Mouse (Mus musculus) neural tube, embryonic 11.5 days (tissue): ENCODE results near the gene Foxc1. TPM values are rescaled to one million over a fixed set of nuclear protein-coding genes. Genes with fewer than 3 reads are reported as not detected.
A peak's percentile ranks its signal among the peaks of the same experiment; 100 is the strongest.

Experiments used
- ATAC-seq: fragments of 200-750 bp; cut with Nextera tagmentation; 2 replicates; pipeline ENCODE4 v1.8.0; 2017; ENCODE audit warnings: moderate number of reproducible peaks, mild to moderate bottlenecking, moderate TSS enrichment, moderate library complexity; ENCODE audit not compliant: insufficient read depth, low FRiP score, low TSS enrichment
- DNase-seq: peaks from one replicate; pipeline ENCODE4 v3.0.0-alpha.2; 2015; ENCODE audit warnings: low spot score
- H3K27ac ChIP-seq: fragments of 300-500 bp; sonication (generic); 2 replicates; pipeline ENCODE4 v1.5.1; 2014; ENCODE audit warnings: low read depth, mild to moderate bottlenecking, low read length
- H3K27me3 ChIP-seq: fragments of 300-500 bp; sonication (generic); 2 replicates; pipeline ENCODE4 v1.6.1; 2014; ENCODE audit warnings: mild to moderate bottlenecking, low read length, mixed read lengths; ENCODE audit not compliant: control insufficient read depth, insufficient read depth
- H3K36me3 ChIP-seq: fragments of 300-500 bp; sonication (generic); 2 replicates; pipeline ENCODE4 v1.6.1; 2014; ENCODE audit warnings: mild to moderate bottlenecking, low read length, moderate library complexity, mixed read lengths; ENCODE audit not compliant: control insufficient read depth, insufficient read depth
- H3K4me1 ChIP-seq: fragments of 300-500 bp; sonication (generic); 2 replicates; pipeline ENCODE4 v1.6.1; 2014; ENCODE audit warnings: low read length, mixed read lengths; ENCODE audit not compliant: control insufficient read depth, insufficient read depth
- H3K4me2 ChIP-seq: fragments of 300-500 bp; sonication (generic); 2 replicates; pipeline ENCODE4 v1.6.1; 2014; ENCODE audit warnings: low read depth, mild to moderate bottlenecking, moderate library complexity
- H3K4me3 ChIP-seq: fragments of 300-500 bp; sonication (generic); 2 replicates; pipeline ENCODE4 v1.5.1; 2014; ENCODE audit warnings: low read depth, low read length
- H3K9ac ChIP-seq: fragments of 300-500 bp; sonication (generic); 2 replicates; pipeline ENCODE4 v1.6.1; 2014; ENCODE audit warnings: mild to moderate bottlenecking, low read length
- H3K9me3 ChIP-seq: fragments of 300-500 bp; sonication (generic); 2 replicates; pipeline ENCODE4 v1.6.1; 2016; ENCODE audit warnings: low read length; ENCODE audit not compliant: control insufficient read depth
- WGBS: fragments of 180-500 bp; shearing (Covaris S2); extraction: QIAGEN DNeasy Blood & Tissue Kit; methylation state at CpG from one replicate; pipeline ENCODE4 v1.1.7; 2014; 5-methylcytosine and 5-hydroxymethylcytosine counted together
- polyA plus RNA-seq: library from polyadenylated mRNA; unstranded; fragments of >200 nt; fragmentation: Nextera tagmentation; extraction: Ambion mirVana; gene quantifications from 2 replicates; pipeline ENCODE4 v1.2.1, GENCODE M21; 2014

The Foxc1 gene
- polyA plus RNA-seq, 1 experiment from 2014 or later = 7.4 TPM

DNA sequence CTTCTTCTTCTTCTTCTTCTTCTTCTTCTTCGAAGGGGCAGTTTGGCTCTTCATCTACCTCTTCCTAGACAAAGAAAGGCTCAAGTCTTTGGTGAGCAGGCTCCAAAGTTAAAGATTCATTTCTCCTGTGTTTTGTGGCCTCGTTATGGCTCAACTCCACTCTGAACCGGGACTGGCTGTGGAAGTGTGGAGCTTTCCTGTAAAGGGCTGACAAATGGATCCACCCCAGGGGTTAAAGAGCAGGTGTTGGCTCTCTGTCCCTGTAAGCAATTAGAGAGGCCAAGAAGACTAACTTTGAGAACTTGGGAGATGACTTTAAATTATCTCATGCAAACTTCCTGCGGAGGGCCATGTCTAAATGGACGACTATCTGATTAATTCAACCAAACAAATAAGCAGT is 4.0 kb upstream of the Foxc1 start:
- H3K36me3 ChIP-seq = no peaks in the 10 kb centered on the region
- peaks cover 9% of the 10 kb centered on the region for H3K4me1 ChIP-seq
- no peak for DNase-seq
- H3K27ac ChIP-seq = no peak overlapping the region
- H3K4me2 ChIP-seq = no peak overlapping the region
- WGBS = 3% methylated on average over 5 of the region's 5 CpGs
- H3K9ac ChIP-seq = no peak overlapping the region
- H3K9me3 ChIP-seq = no peaks in the 10 kb centered on the region
- no peak for ATAC-seq
- no peak overlapping the region for H3K4me3 ChIP-seq
- H3K27me3 ChIP-seq = peaks cover 82% of the 10 kb centered on the region

DNA sequence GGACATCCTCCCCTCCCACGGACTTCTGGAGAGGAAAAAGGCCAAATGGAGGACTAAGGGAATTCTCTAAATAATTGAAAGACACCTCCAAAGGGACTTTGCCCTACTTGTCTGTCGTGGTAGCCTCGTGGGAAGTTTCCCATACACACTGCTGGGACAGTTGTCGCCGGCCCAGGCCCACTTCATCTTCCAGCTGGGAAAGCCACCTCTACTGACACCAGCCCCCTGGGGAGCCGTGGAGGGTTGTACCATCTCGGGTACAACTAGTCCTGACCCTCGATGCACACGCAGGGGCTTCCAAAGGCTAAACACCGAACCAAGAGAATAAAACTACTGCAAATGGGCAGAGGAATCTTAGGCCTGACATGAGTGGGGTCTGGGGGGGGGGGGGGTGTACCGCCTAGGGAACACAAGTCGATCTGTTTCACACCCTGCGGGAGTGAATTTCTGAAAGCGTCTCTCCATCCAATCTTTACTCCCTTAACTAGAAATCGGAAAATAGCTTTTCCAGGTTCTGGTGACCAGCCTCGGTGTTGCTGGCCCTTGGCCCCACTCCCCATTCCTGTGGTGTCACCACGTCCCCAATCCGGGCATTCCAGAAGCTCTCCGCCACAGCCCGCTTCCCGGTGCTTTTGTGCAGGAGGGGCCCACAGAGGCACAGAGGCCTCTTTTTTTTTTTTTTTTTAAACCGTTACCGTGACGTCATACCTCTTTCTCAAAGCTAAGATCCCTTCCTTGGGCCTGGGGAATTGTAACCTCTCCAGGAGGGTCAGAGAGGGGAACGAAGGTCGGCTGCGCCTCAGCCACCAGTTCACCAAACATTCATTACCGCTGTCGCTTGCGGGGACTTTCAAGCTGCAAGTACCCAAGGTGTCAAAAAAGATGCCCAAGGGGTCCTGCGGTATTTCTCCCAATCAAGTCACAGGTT is 3.0 kb upstream of the Foxc1 start:
- Histone ChIP-seq H3K27me3 (peaks cover 91% of the 10 kb centered on the region), H3K27ac (no peak overlapping the region), H3K4me2 (peak overlapping the region; percentile 1; the same call in 1 of the 2 replicates), H3K9me3 (no peaks in the 10 kb centered on the region), H3K36me3 (no peaks in the 10 kb centered on the region), H3K9ac (no peak overlapping the region), H3K4me3 (no peak overlapping the region), H3K4me1 (peaks cover 12% of the 10 kb centered on the region)
- DNase-seq = peak; percentile 55
- under 1% methylated on average over 31 of the region's 31 CpGs for WGBS
- no peak for ATAC-seq

DNA sequence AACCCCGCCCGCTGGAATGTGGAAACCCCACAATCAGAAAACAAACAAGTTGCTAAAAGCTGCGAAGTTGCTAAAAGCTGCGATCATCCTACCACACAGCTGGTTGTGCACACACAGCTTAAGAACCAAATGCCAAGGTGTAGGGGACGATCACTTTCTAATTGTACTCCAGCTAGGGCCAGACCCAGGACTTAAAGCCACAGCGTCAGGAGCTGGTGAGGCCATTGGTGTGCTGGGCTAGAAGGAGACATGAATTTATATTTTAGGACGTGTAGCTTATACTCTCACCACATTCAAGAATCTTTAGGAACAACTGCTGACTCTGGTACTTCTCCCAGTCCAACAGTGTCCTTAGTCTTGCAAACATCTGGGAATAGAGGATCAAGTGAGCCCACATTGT is 1.9 kb upstream of the Foxc1 start:
- H3K36me3 ChIP-seq = no peaks in the 10 kb centered on the region
- no peak overlapping the region for H3K9ac ChIP-seq
- DNase-seq = no peak
- no peak overlapping the region for H3K4me3 ChIP-seq
- peaks cover 12% of the 10 kb centered on the region for H3K4me1 ChIP-seq
- WGBS = 0% methylated on average over 7 of the region's 7 CpGs
- H3K27me3 ChIP-seq = peaks cover 89% of the 10 kb centered on the region
- no peak overlapping the region; the same call in 1 of the 2 replicates for H3K4me2 ChIP-seq
- no peak for ATAC-seq
- no peak overlapping the region for H3K27ac ChIP-seq
- no peaks in the 10 kb centered on the region for H3K9me3 ChIP-seq

DNA sequence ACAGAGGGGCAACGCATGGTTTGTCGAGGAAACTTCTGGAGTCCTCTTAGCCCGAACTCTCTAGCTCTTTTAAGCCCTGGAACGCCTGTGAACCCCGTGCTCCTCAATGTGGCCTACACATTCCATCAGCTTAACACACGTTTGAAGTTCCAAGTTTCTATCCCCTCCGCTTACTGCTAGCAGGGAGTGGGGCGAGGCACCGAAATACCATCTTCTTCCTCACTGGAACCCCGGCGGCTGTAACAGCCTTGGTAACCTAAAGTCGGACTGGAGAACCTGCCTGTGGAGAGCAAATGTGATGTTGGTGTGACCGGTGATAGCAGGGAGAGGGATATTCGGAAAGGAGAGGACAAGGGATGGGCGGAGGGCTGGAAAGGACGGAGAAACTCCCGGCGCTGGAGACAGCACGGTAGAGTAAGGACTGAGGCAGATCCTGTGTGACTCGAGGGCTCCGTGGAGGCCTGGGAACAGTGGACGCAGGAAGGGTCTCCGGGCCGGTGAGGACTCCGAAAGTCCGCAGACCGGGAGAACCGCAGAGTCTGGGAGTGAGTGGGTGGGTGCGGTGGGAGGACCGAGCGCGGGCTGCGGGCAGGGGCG is 504 bp upstream of the Foxc1 start:
- Histone ChIP-seq H3K4me2 (peak overlapping the region; percentile 75), H3K27ac (peak overlapping the region; percentile 47; the same call in 1 of the 2 replicates), H3K9me3 (no peaks in the 10 kb centered on the region), H3K9ac (peak overlapping the region; percentile 46; the same call in 1 of the 2 replicates), H3K36me3 (no peaks in the 10 kb centered on the region), H3K4me3 (peak overlapping the region; percentile 57), H3K4me1 (peaks cover 7% of the 10 kb centered on the region; the same call in 1 of the 2 replicates), H3K27me3 (peaks cover 90% of the 10 kb centered on the region)
- ATAC-seq = peak; percentile 29
- peak; percentile 61 for DNase-seq
- under 1% methylated on average over 34 of the region's 34 CpGs for WGBS

DNA sequence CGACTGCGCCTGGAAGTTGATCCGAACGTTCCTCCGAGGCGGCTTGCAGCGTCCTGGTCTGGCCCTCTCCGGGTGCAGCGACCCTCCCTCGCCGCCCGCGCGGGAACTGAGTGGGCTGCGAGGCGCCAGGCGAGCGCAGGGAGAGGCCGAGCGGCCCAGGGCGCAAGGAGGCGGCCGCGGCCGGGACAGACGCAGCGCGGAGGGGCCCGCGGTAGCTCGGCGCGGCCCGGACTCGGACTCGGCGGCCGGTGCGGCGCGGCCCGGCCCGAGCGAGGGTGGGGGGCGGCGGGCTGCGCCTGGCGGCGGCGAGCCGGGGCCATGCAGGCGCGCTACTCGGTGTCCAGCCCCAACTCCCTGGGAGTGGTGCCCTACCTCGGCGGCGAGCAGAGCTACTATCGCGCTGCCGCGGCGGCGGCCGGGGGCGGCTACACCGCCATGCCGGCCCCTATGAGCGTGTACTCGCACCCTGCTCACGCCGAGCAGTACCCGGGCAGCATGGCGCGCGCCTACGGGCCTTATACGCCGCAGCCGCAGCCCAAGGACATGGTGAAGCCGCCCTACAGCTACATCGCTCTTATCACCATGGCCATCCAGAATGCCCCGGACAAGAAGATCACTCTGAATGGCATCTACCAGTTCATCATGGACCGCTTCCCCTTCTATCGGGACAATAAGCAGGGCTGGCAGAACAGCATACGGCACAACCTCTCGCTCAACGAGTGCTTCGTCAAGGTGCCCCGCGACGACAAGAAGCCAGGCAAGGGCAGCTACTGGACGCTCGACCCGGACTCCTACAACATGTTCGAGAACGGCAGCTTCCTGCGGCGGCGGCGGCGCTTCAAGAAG is 680 bp downstream of the Foxc1 start:
- peak overlapping the region; percentile 75 for H3K4me2 ChIP-seq
- DNase-seq (peak; percentile 68), ATAC-seq (peak; percentile 25; the same call in 1 of the 2 replicates)
- peak overlapping the region; percentile 93 for H3K27ac ChIP-seq
- peak overlapping the region; percentile 57 for H3K4me3 ChIP-seq
- H3K27me3 ChIP-seq = peaks cover 90% of the 10 kb centered on the region
- H3K9ac ChIP-seq = peak overlapping the region; percentile 79
- H3K4me1 ChIP-seq = peaks cover 7% of the 10 kb centered on the region; the same call in 1 of the 2 replicates
- no peaks in the 10 kb centered on the region for H3K9me3 ChIP-seq
- no peaks in the 10 kb centered on the region for H3K36me3 ChIP-seq
- WGBS = under 1% methylated on average over 75 of the region's 101 CpGs

DNA sequence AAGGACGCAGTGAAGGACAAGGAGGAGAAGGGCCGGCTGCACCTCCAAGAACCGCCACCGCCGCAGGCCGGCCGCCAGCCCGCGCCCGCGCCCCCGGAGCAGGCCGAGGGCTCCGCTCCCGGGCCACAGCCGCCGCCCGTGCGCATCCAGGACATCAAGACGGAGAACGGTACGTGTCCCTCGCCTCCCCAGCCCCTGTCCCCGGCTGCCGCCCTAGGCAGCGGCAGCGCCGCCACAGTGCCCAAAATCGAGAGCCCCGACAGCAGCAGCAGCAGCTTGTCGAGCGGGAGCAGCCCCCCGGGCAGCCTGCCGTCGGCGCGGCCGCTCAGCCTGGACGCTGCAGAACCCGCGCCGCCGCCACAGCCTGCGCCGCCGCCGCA is 1.3 kb downstream of the Foxc1 start:
- no peaks in the 10 kb centered on the region for H3K36me3 ChIP-seq
- DNase-seq (no peak), ATAC-seq (no peak)
- H3K27me3 ChIP-seq = peaks cover 91% of the 10 kb centered on the region
- peak overlapping the region; percentile 79 for H3K9ac ChIP-seq
- H3K4me3 ChIP-seq = peak overlapping the region; percentile 57
- H3K27ac ChIP-seq = peak overlapping the region; percentile 93
- H3K9me3 ChIP-seq = no peaks in the 10 kb centered on the region
- peaks cover 7% of the 10 kb centered on the region; the same call in 1 of the 2 replicates for H3K4me1 ChIP-seq
- 0% methylated on average over 36 of the region's 47 CpGs for WGBS
- peak overlapping the region; percentile 75 for H3K4me2 ChIP-seq

DNA sequence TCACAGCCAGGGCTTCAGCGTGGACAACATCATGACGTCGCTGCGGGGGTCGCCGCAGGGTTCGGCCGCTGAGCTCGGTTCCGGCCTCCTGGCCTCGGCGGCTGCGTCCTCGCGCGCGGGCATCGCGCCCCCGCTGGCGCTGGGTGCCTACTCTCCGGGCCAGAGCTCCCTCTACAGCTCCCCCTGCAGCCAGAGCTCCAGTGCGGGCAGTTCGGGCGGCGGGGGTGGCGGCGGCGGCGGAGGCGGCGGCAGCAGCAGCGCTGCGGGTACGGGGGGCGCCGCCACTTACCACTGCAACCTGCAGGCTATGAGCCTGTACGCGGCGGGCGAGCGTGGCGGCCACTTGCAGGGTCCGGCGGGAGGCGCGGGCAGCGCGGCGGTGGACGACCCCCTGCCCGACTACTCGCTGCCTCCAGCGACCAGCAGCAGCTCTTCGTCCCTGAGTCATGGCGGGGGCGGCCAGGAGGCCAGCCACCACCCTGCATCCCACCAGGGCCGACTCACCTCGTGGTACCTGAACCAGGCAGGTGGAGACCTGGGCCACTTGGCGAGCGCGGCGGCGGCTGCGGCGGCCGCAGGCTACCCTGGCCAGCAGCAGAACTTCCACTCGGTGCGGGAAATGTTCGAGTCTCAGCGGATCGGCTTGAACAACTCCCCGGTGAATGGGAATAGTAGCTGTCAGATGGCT is 1.8 kb downstream of the Foxc1 start:
- H3K4me2 ChIP-seq = peak overlapping the region; percentile 75
- peaks cover 92% of the 10 kb centered on the region for H3K27me3 ChIP-seq
- DNase-seq (no peak), ATAC-seq (no peak)
- peak overlapping the region; percentile 93 for H3K27ac ChIP-seq
- under 1% methylated on average over 68 of the region's 73 CpGs for WGBS
- H3K4me3 ChIP-seq = peak overlapping the region; percentile 57
- no peaks in the 10 kb centered on the region for H3K9me3 ChIP-seq
- no peaks in the 10 kb centered on the region for H3K36me3 ChIP-seq
- peak overlapping the region; percentile 79 for H3K9ac ChIP-seq
- H3K4me1 ChIP-seq = peaks cover 7% of the 10 kb centered on the region; the same call in 1 of the 2 replicates
